Mouse (Mus musculus): ENCODE results near the gene Tecpr2. TPM values are rescaled to one million over a fixed set of nuclear protein-coding genes. Genes with fewer than 3 reads are reported as not detected.

Tecpr2 gene
- polyA plus RNA-seq, 1 experiment from 2014 or later, result 1.6 TPM

GRCm38 (mm10) chr12:110991361-110992127, 102.5 kb downstream of the Tecpr2 start:
- H3K4me2 ChIP-seq, result peak overlapping the region; percentile 97

GRCm38 (mm10) chr12:110992128-110992553, 103.1 kb downstream of the Tecpr2 start:
- peak overlapping the region; percentile 73 for H3K9ac ChIP-seq
- peak; percentile 98 for ATAC-seq (ENCODE audit: insufficient read depth)
- peak overlapping the region; percentile 88 for H3K27ac ChIP-seq (replicated peaks)

More at GRCm38 (mm10) chr12:110991361-110992127, 102.5 kb downstream of the Tecpr2 start:
- Histone ChIP-seq H3K27me3 (no peaks in the 10 kb centered on the region), H3K27ac (replicated peaks) (peak overlapping the region; percentile 88), H3K9me3 (replicated peaks) (no peaks in the 10 kb centered on the region), H3K9ac (peak overlapping the region; percentile 73), H3K4me1 (replicated peaks) (peaks cover 31% of the 10 kb centered on the region), H3K4me3 (replicated peaks) (peak overlapping the region; percentile 71), H3K36me3 (replicated peaks) (no peaks in the 10 kb centered on the region)
- ATAC-seq (ENCODE audit: insufficient read depth), result peak; percentile 90
- 2% methylated on average over 23 of the region's 23 CpGs for WGBS (ENCODE audit: insufficient replicate concordance)

GRCm38 (mm10) chr12:110992771-110993170, 103.7 kb downstream of the Tecpr2 start:
- H3K4me1 ChIP-seq (replicated peaks), result peaks cover 31% of the 10 kb centered on the region
- peak overlapping the region; percentile 97 for H3K4me2 ChIP-seq
- H3K27me3 ChIP-seq, result no peaks in the 10 kb centered on the region
- WGBS (ENCODE audit: insufficient replicate concordance), result 77% methylated on average over 12 of the region's 12 CpGs
- H3K4me3 ChIP-seq (replicated peaks), result peak overlapping the region; percentile 71
- peak overlapping the region; percentile 73; the same call in 1 of the 2 replicates for H3K9ac ChIP-seq
- ATAC-seq (ENCODE audit: insufficient read depth), result no peak
- peaks cover 2% of the 10 kb centered on the region; the same call in 1 of the 2 replicates for H3K9me3 ChIP-seq (replicated peaks)
- 0 out of 2 replicates have a peak overlapping the region, but pooled peaks have one; percentile 88 for H3K27ac ChIP-seq (replicated peaks)
- no peaks in the 10 kb centered on the region for H3K36me3 ChIP-seq (replicated peaks)

More at GRCm38 (mm10) chr12:110992128-110992553, 103.1 kb downstream of the Tecpr2 start:
- Histone ChIP-seq H3K36me3 (replicated peaks) (no peaks in the 10 kb centered on the region), H3K4me1 (replicated peaks) (peaks cover 31% of the 10 kb centered on the region), H3K27me3 (no peaks in the 10 kb centered on the region), H3K4me2 (peak overlapping the region; percentile 97), H3K9me3 (replicated peaks) (no peaks in the 10 kb centered on the region), H3K4me3 (replicated peaks) (peak overlapping the region; percentile 71)
- under 1% methylated on average over 24 of the region's 24 CpGs for WGBS (ENCODE audit: insufficient replicate concordance)

- 57% methylated on average over 3 of the region's 3 CpGs for WGBS (ENCODE audit: insufficient replicate concordance)
- no peak overlapping the region for H3K4me3 ChIP-seq (replicated peaks)
- H3K9ac ChIP-seq, result no peak overlapping the region
- H3K4me1 ChIP-seq (replicated peaks), result peaks cover 31% of the 10 kb centered on the region
- peaks cover 7% of the 10 kb centered on the region; the same call in 1 of the 2 replicates for H3K9me3 ChIP-seq (replicated peaks)
- ATAC-seq (ENCODE audit: insufficient read depth), result no peak
- no peaks in the 10 kb centered on the region for H3K36me3 ChIP-seq (replicated peaks)
- no peak overlapping the region for H3K27ac ChIP-seq (replicated peaks)
- H3K27me3 ChIP-seq, result no peaks in the 10 kb centered on the region
- H3K4me2 ChIP-seq, result no peak overlapping the region
Observed at GRCm38 (mm10) chr12:110993226-110993625, 104.2 kb downstream of the Tecpr2 start.

GRCm38 (mm10) chr12:110994666-110995065, 105.6 kb downstream of the Tecpr2 start:
- H3K9me3 ChIP-seq (replicated peaks), result peaks cover 7% of the 10 kb centered on the region; the same call in 1 of the 2 replicates
- no peak overlapping the region for H3K9ac ChIP-seq
- ATAC-seq (ENCODE audit: insufficient read depth), result no peak
- H3K4me2 ChIP-seq, result no peak overlapping the region
- no peaks in the 10 kb centered on the region for H3K27me3 ChIP-seq
- WGBS (ENCODE audit: insufficient replicate concordance), result 45% methylated on average over 12 of the region's 12 CpGs
- no peak overlapping the region for H3K4me3 ChIP-seq (replicated peaks)
- H3K4me1 ChIP-seq (replicated peaks), result peaks cover 36% of the 10 kb centered on the region
- no peak overlapping the region for H3K27ac ChIP-seq (replicated peaks)
- no peaks in the 10 kb centered on the region for H3K36me3 ChIP-seq (replicated peaks)

- no peaks in the 10 kb centered on the region for H3K36me3 ChIP-seq (replicated peaks)
- ATAC-seq (ENCODE audit: insufficient read depth), result no peak
Observed at GRCm38 (mm10) chr12:110998092-110998491, 109.0 kb downstream of the Tecpr2 start.

GRCm38 (mm10) chr12:110999820-111000219, 110.8 kb downstream of the Tecpr2 start:
- H3K36me3 ChIP-seq (replicated peaks), result no peaks in the 10 kb centered on the region
- H3K9ac ChIP-seq, result no peak overlapping the region
- peak overlapping the region; percentile 33; the same call in 1 of the 2 replicates for H3K27ac ChIP-seq (replicated peaks)
- H3K4me1 ChIP-seq (replicated peaks), result peaks cover 31% of the 10 kb centered on the region
- H3K4me2 ChIP-seq, result no peak overlapping the region
- no peak overlapping the region for H3K4me3 ChIP-seq (replicated peaks)
- ATAC-seq (ENCODE audit: insufficient read depth), result peak; percentile 64
- whole genome bisulfite sequencing (ENCODE audit: insufficient replicate concordance), result 34% methylated on average over 2 of the region's 2 CpGs
- peaks cover 7% of the 10 kb centered on the region; the same call in 1 of the 2 replicates for H3K9me3 ChIP-seq (replicated peaks)
- H3K27me3 ChIP-seq, result no peaks in the 10 kb centered on the region

More at GRCm38 (mm10) chr12:110998092-110998491, 109.0 kb downstream of the Tecpr2 start:
- Histone ChIP-seq H3K27me3 (no peaks in the 10 kb centered on the region), H3K9me3 (replicated peaks) (peaks cover 7% of the 10 kb centered on the region; the same call in 1 of the 2 replicates), H3K4me2 (no peak overlapping the region), H3K9ac (no peak overlapping the region), H3K4me1 (replicated peaks) (peaks cover 24% of the 10 kb centered on the region), H3K27ac (replicated peaks) (no peak overlapping the region), H3K4me3 (replicated peaks) (no peak overlapping the region)
- 91% methylated on average over 11 of the region's 11 CpGs for WGBS (ENCODE audit: insufficient replicate concordance)

GRCm38 (mm10) chr12:111000956-111001355, 111.9 kb downstream of the Tecpr2 start:
- no peak for ATAC-seq (ENCODE audit: insufficient read depth)
- Histone ChIP-seq H3K9ac (no peak overlapping the region), H3K27me3 (no peaks in the 10 kb centered on the region), H3K27ac (replicated peaks) (no peak overlapping the region), H3K4me1 (replicated peaks) (peaks cover 36% of the 10 kb centered on the region), H3K36me3 (replicated peaks) (no peaks in the 10 kb centered on the region), H3K4me3 (replicated peaks) (no peak overlapping the region), H3K9me3 (replicated peaks) (peaks cover 7% of the 10 kb centered on the region; the same call in 1 of the 2 replicates), H3K4me2 (no peak overlapping the region)
- WGBS (ENCODE audit: insufficient replicate concordance), result 82% methylated on average over 7 of the region's 7 CpGs

GRCm38 (mm10) chr12:111004142-111004541, 115.1 kb downstream of the Tecpr2 start:
- no peak overlapping the region for H3K9ac ChIP-seq
- 49% methylated on average over 9 of the region's 9 CpGs for WGBS (ENCODE audit: insufficient replicate concordance)
- ATAC-seq (ENCODE audit: insufficient read depth), result no peak

GRCm38 (mm10) chr12:111005803-111006202, 116.7 kb downstream of the Tecpr2 start:
- Histone ChIP-seq H3K4me2 (no peak overlapping the region), H3K9me3 (replicated peaks) (no peaks in the 10 kb centered on the region), H3K36me3 (replicated peaks) (no peaks in the 10 kb centered on the region), H3K9ac (no peak overlapping the region), H3K27me3 (no peaks in the 10 kb centered on the region), H3K4me1 (replicated peaks) (peaks cover 65% of the 10 kb centered on the region), H3K27ac (replicated peaks) (no peak overlapping the region), H3K4me3 (replicated peaks) (no peak overlapping the region)
- ATAC-seq (ENCODE audit: insufficient read depth), result no peak
- WGBS (ENCODE audit: insufficient replicate concordance), result 66% methylated on average over 6 of the region's 6 CpGs

More at GRCm38 (mm10) chr12:111004142-111004541, 115.1 kb downstream of the Tecpr2 start:
- Histone ChIP-seq H3K4me1 (replicated peaks) (peaks cover 65% of the 10 kb centered on the region), H3K9me3 (replicated peaks) (no peaks in the 10 kb centered on the region), H3K36me3 (replicated peaks) (no peaks in the 10 kb centered on the region), H3K27ac (replicated peaks) (0 out of 2 replicates have a peak overlapping the region, but pooled peaks have one; percentile 10), H3K4me2 (no peak overlapping the region), H3K27me3 (no peaks in the 10 kb centered on the region), H3K4me3 (replicated peaks) (no peak overlapping the region)

GRCm38 (mm10) chr12:111006339-111006738, 117.3 kb downstream of the Tecpr2 start:
- H3K27ac ChIP-seq (replicated peaks), result peak overlapping the region; percentile 19; the same call in 1 of the 2 replicates
- 82% methylated on average over 5 of the region's 5 CpGs for WGBS (ENCODE audit: insufficient replicate concordance)
- peaks cover 65% of the 10 kb centered on the region for H3K4me1 ChIP-seq (replicated peaks)
- H3K4me2 ChIP-seq, result no peak overlapping the region
- H3K4me3 ChIP-seq (replicated peaks), result no peak overlapping the region
- H3K36me3 ChIP-seq (replicated peaks), result no peaks in the 10 kb centered on the region
- no peaks in the 10 kb centered on the region for H3K9me3 ChIP-seq (replicated peaks)
- H3K9ac ChIP-seq, result no peak overlapping the region
- H3K27me3 ChIP-seq, result no peaks in the 10 kb centered on the region
- no peak for ATAC-seq (ENCODE audit: insufficient read depth)

Measured in liver, embryonic 15.5 days (tissue).